Mouse (Mus musculus) natural killer cell, adult 2 months (primary cell): ENCODE data around the gene Gm13088.
"Not testable (repeated sequence)": the region's sequence is repeated elsewhere in the genome, so short reads cannot be mapped to it uniquely, and the experiment has no call there.

Experiments
- DNase-seq, 2 experiments: peaks; one replicate each; pipeline ENCODE4 v3.0.0; 2022; ENCODE audit warnings: low spot score in 2 of 2

The Gm13088 gene

DNA sequence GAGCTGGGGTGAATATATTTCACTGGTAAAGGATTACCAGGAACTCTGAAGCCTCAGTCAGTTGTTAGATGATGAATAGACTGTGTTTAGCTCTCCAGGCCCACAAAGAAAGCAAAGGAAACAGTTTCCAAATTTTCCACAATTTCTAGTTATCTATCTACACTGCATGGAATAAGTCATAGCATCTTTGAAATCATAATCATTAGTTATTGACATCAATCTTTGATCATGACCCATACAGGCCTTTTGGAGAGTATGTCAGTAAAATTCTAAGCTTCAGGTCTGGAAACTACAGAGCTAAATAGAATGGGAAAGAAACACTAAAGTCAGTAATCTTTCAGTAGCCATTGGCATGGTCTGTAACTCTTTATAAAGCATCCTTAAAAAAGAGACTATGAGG, at the start of gene Gm13088:
Gene Gm13088 (minus strand): TSS at position 101 of the 400 bp plus-strand sequence.
- DNase-seq: not testable (repeated sequence)

- DNase-seq: no peak
These were observed 45.6 kb upstream of the Gm13088 start, which contains the start of gene Gm13089 for GRCm38 (mm10) chr4:143702611-143703010. TSS of gene Gm13089 (minus strand) at chr4:143702711.

DNA sequence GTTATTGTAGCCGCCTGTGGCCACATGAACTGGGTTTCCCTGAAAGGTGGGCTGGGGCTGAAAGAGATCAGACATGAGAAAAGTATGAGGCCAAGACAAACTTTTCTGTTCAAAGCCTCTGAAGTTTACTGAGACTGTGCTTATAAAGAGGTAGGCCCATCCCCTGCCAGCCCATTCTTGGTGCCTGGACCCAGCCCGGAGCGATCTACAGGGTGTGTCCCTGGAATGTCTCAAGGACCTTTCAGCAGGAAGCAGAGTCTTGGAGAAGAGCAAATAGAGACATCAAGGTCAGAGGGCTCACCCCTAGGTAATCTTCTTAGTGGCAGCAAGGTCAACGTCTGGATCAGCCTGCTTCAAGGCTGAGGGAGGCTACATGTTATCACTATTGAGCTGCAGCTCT, 38.9 kb downstream of the Gm13088 start:
- not testable (repeated sequence) for DNase-seq

GRCm38 (mm10) chr4:143614703-143615102, 42.3 kb downstream of the Gm13088 start, which contains the start of gene Gm13083:
TSS of gene Gm13083 (plus strand) at chr4:143615003.
- DNase-seq: not testable (repeated sequence)

DNA sequence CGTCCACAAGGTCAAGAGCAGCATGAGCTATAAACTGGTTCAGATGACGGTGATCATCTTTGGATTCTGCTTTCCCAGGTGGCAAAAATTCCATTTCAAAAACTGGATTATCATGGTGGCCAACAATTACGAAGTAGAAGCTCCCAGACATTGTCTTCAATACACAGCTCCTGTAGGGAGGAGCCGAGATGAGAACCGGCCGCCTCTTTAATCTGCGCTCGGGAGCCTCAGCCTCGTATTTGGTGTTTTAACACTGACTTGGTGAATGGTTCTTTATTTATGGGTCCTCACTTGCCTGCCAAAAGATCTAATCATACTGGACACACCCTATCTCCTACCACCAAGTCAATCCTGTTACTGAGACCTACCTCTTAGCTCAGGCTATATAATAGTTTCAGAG, 45.1 kb downstream of the Gm13088 start:
- DNase-seq: not testable (repeated sequence)
